Mouse (Mus musculus) hindbrain, postnatal 0 days (tissue): Measurements from ENCODE around the gene Atp2b2. TPM values are rescaled to one million over a fixed set of nuclear protein-coding genes. Genes with fewer than 3 reads are reported as not detected.
A peak's percentile ranks its signal among the peaks of the same experiment; 100 is the strongest.

Experiments
- ATAC-seq: fragments of 200-750 bp; cut with Nextera tagmentation; 2 replicates; pipeline ENCODE4 v1.8.0; 2017; ENCODE audit warnings: mild to moderate bottlenecking, moderate TSS enrichment, moderate library complexity
- DNase-seq: peaks from one replicate; pipeline ENCODE4 v3.0.0-alpha.2; 2015; ENCODE audit warnings: low spot score
- H3K27ac ChIP-seq: fragments of 300-500 bp; sonication (generic); 2 replicates; pipeline ENCODE4 v1.5.1; 2014; ENCODE audit warnings: mild to moderate bottlenecking
- H3K27me3 ChIP-seq: fragments of 300-500 bp; sonication (generic); 2 replicates; pipeline ENCODE4 v1.6.1; 2014; ENCODE audit warnings: low read length, mixed read lengths; ENCODE audit not compliant: insufficient read depth
- H3K36me3 ChIP-seq: fragments of 300-500 bp; sonication (generic); 2 replicates; pipeline ENCODE4 v1.6.1; 2014; ENCODE audit warnings: low read length, mixed read lengths; ENCODE audit not compliant: insufficient read depth
- H3K4me1 ChIP-seq: fragments of 300-500 bp; sonication (generic); 2 replicates; pipeline ENCODE4 v1.6.1; 2014; ENCODE audit warnings: antibody characterized with exemption, low read length, mixed read lengths; ENCODE audit not compliant: insufficient read depth
- H3K4me2 ChIP-seq: fragments of 300-500 bp; sonication (generic); 2 replicates; pipeline ENCODE4 v1.6.1; 2014; ENCODE audit warnings: low read depth, mild to moderate bottlenecking, low read length, moderate library complexity, mixed read lengths
- H3K4me3 ChIP-seq: fragments of 300-500 bp; sonication (generic); 2 replicates; pipeline ENCODE4 v1.5.1; 2014; ENCODE audit warnings: low read length
- H3K9ac ChIP-seq: fragments of 300-500 bp; sonication (generic); replicated peaks from 2 replicates; pipeline ENCODE4 v1.6.1; 2014; ENCODE audit warnings: mild to moderate bottlenecking, low read length, moderate library complexity, mixed read lengths
- H3K9me3 ChIP-seq: fragments of 300-500 bp; sonication (generic); 2 replicates; pipeline ENCODE4 v1.6.1; 2016; ENCODE audit warnings: low read length, mixed read lengths
- CTCF ChIP-seq: IDR thresholded peaks from 2 replicates; pipeline ENCODE4 v1.5.1; 2016; ENCODE audit warnings: antibody characterized with exemption, control low read depth, low read depth
- WGBS: fragments of 180-500 bp; shearing (Covaris S2); extraction: QIAGEN DNeasy Blood & Tissue Kit; methylation state at CpG from one replicate; pipeline ENCODE4 v1.1.7; 2014; 5-methylcytosine and 5-hydroxymethylcytosine counted together
- polyA plus RNA-seq: library from polyadenylated mRNA; unstranded; fragments of >200 nt; fragmentation: Nextera tagmentation; extraction: Ambion mirVana; gene quantifications from 2 replicates; pipeline ENCODE4 v1.2.1, GENCODE M21; 2015
- total RNA-seq: library from RNA; depleted of rRNA; stranded (reverse); fragments of >200 nt; gene quantifications from 2 replicates; pipeline ENCODE4 v1.2.3, GENCODE M21; 2014

Gene Atp2b2
- total and polyA plus RNA-seq, 2 experiments from 2014 or later, result 58.8 to 127 TPM

- ATAC-seq, result no peak
- no peak overlapping the region for H3K4me2 ChIP-seq
- H3K36me3 ChIP-seq, result no peaks in the 10 kb centered on the region
- no peak overlapping the region for H3K27ac ChIP-seq
- H3K27me3 ChIP-seq, result no peaks in the 10 kb centered on the region
- no peak overlapping the region for H3K4me3 ChIP-seq
- no peaks in the 10 kb centered on the region for H3K9me3 ChIP-seq
- no peaks in the 10 kb centered on the region for H3K4me1 ChIP-seq
- no peak for DNase-seq
- no peak for TF ChIP-seq CTCF
- H3K9ac ChIP-seq, result no peak overlapping the region
- 79% methylated on average over 8 of the region's 8 CpGs for WGBS
Observed at GRCm38 (mm10) chr6:114044962-114045361, 2.5 kb upstream of the Atp2b2 start.

- no peak for DNase-seq
- H3K9ac ChIP-seq, result no peak overlapping the region
- H3K36me3 ChIP-seq, result no peaks in the 10 kb centered on the region
- no peaks in the 10 kb centered on the region for H3K27me3 ChIP-seq
- no peak overlapping the region for H3K4me3 ChIP-seq
- WGBS, result 91% methylated on average over 7 of the region's 7 CpGs
- H3K27ac ChIP-seq, result no peak overlapping the region
- no peaks in the 10 kb centered on the region for H3K9me3 ChIP-seq
- H3K4me2 ChIP-seq, result no peak overlapping the region
- no peaks in the 10 kb centered on the region for H3K4me1 ChIP-seq
- ATAC-seq, result no peak
- TF ChIP-seq CTCF, result no peak
Observed at GRCm38 (mm10) chr6:114042836-114043235, 423 bp upstream of the Atp2b2 start.

GRCm38 (mm10) chr6:114041911-114042284 lies 515 bp downstream of the Atp2b2 start:
- Histone ChIP-seq H3K9me3 (no peaks in the 10 kb centered on the region), H3K4me2 (peak overlapping the region; percentile 71), H3K36me3 (no peaks in the 10 kb centered on the region), H3K27ac (peak overlapping the region; percentile 46; the same call in 1 of the 2 replicates), H3K27me3 (no peaks in the 10 kb centered on the region), H3K9ac (peak overlapping the region; percentile 67), H3K4me1 (no peaks in the 10 kb centered on the region), H3K4me3 (peak overlapping the region; percentile 47)
- ATAC-seq (peak; percentile 33), DNase-seq (peak; percentile 34)
- no peak for TF ChIP-seq CTCF
- 2% methylated on average over 8 of the region's 52 CpGs for WGBS

- H3K9me3 ChIP-seq, result no peaks in the 10 kb centered on the region
- DNase-seq (peak; percentile 57), ATAC-seq (peak; percentile 59)
- no peaks in the 10 kb centered on the region for H3K27me3 ChIP-seq
- 1% methylated on average over 29 of the region's 39 CpGs for WGBS
- H3K4me2 ChIP-seq, result peak overlapping the region; percentile 71
- H3K27ac ChIP-seq, result peak overlapping the region; percentile 46; the same call in 1 of the 2 replicates
- TF ChIP-seq CTCF, result peak; percentile 56
- H3K9ac ChIP-seq, result peak overlapping the region; percentile 67
- no peaks in the 10 kb centered on the region for H3K4me1 ChIP-seq
- no peaks in the 10 kb centered on the region for H3K36me3 ChIP-seq
- peak overlapping the region; percentile 47 for H3K4me3 ChIP-seq
Observed at GRCm38 (mm10) chr6:114041097-114041910, 1.1 kb downstream of the Atp2b2 start.

- Histone ChIP-seq H3K36me3 (no peaks in the 10 kb centered on the region), H3K9me3 (no peaks in the 10 kb centered on the region)
- WGBS, result 45% methylated on average over 3 of the region's 3 CpGs
Observed at GRCm38 (mm10) chr6:114035704-114036103, 6.7 kb downstream of the Atp2b2 start.

GRCm38 (mm10) chr6:114032822-114033221 lies 9.6 kb downstream of the Atp2b2 start:
- Histone ChIP-seq H3K4me2 (no peak overlapping the region), H3K4me3 (no peak overlapping the region), H3K27me3 (no peaks in the 10 kb centered on the region), H3K9me3 (no peaks in the 10 kb centered on the region), H3K27ac (no peak overlapping the region), H3K9ac (no peak overlapping the region), H3K36me3 (no peaks in the 10 kb centered on the region), H3K4me1 (no peaks in the 10 kb centered on the region)
- DNase-seq, result no peak
- WGBS, result 84% methylated on average over 8 of the region's 8 CpGs
- ATAC-seq, result no peak
- no peak for TF ChIP-seq CTCF

More at GRCm38 (mm10) chr6:114035704-114036103, 6.7 kb downstream of the Atp2b2 start:
- no peak for TF ChIP-seq CTCF
- ATAC-seq, result no peak
- no peak overlapping the region for H3K4me3 ChIP-seq
- no peaks in the 10 kb centered on the region for H3K4me1 ChIP-seq
- H3K9ac ChIP-seq, result no peak overlapping the region
- H3K4me2 ChIP-seq, result no peak overlapping the region
- H3K27me3 ChIP-seq, result no peaks in the 10 kb centered on the region
- DNase-seq, result no peak
- no peak overlapping the region for H3K27ac ChIP-seq

GRCm38 (mm10) chr6:114023794-114024193 lies 18.6 kb downstream of the Atp2b2 start:
- TF ChIP-seq CTCF, result no peak
- ATAC-seq, result no peak
- Histone ChIP-seq H3K4me1 (no peaks in the 10 kb centered on the region), H3K4me2 (no peak overlapping the region), H3K27ac (no peak overlapping the region), H3K4me3 (no peak overlapping the region), H3K9me3 (no peaks in the 10 kb centered on the region), H3K36me3 (no peaks in the 10 kb centered on the region), H3K27me3 (no peaks in the 10 kb centered on the region), H3K9ac (no peak overlapping the region)
- WGBS, result 71% methylated on average over 2 of the region's 2 CpGs
- DNase-seq, result no peak
